Mouse (Mus musculus): ENCODE measurements at regions not wholly inside any gene's neighbourhood (a gene's known extent, or its start where the extent isn't known, plus 50 kb on each side); places are given as distances from the start of the nearest gene placed in this dataset.

DNA sequence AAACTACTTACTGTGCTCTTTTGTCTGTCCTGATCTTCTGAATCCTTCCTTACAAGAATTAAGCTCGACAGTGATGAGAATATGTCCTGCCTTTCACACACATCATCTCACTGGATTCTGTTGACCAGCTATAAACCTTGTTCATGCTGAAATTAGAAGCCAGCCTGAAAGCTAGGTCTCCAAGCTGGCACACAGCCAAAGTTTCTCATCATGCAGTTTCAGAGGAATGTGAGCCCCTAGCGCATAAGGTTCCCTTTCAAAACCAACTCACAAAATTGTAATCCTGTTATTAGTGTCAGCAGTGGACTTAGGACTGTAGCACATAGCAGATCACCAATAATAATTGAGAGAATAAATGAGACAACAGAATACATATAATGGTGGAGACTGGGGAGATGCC lies 319.0 kb upstream of the Pappa start:
- in situ Hi-C loops (cut with MboI; ENCODE audit: low pct_ligation_motif_present, low pct_unique_long_range_greater_than_20kb, low sequenced_read_pairs) (loop anchor here (25.0 kb wide), 1 partner anchor 268 kb away; no protein-coding TSS in a partner anchor), dilution Hi-C loops (cut with MboI; ENCODE audit: extremely low pct_ligation_motif_present, extremely low pct_unique_long_range_greater_than_20kb, low sequenced_read_pairs) (no loop called here)
- no peak overlapping the region for H3K4me2 ChIP-seq (ENCODE audit: insufficient read depth, low read depth, poor library complexity, severe bottlenecking)
- no peaks in the 10 kb centered on the region for H3K79me2 ChIP-seq (replicated peaks; ENCODE audit: control insufficient read depth, extremely low read depth, insufficient read depth, poor library complexity, severe bottlenecking)
- TF ChIP-seq MAFK (IDR thresholded peaks at IDR 0.05; ENCODE audit: insufficient replicate concordance, low read length) (no peak), ZC3H11A (IDR thresholded peaks at IDR 0.05; ENCODE audit: low read depth, low read length) (no peak)
- H3K4me3 ChIP-seq (replicated peaks in 1 of 3; ENCODE audit: low read depth in 2 of 3, low read length in 2 of 3, poor library complexity in 1 of 3), result no peak overlapping the region
- H3K36me3 ChIP-seq (replicated peaks in 1 of 2; ENCODE audit: control insufficient read depth in 1 of 2, insufficient read depth in 1 of 2, low read length in 1 of 2), result no peaks in the 10 kb centered on the region
- no peaks in the 10 kb centered on the region for H3K9me3 ChIP-seq (replicated peaks; ENCODE audit: low read length)
- H3K27me3 ChIP-seq (replicated peaks), result no peaks in the 10 kb centered on the region
- H3K9ac ChIP-seq (ENCODE audit: insufficient read depth, low read depth), result no peak overlapping the region
- no peak for DNase-seq (ENCODE audit: extremely low read depth)
- peaks cover 0 to 3% of the 10 kb centered on the region in 2 experiments; a peak in 1 of 4 replicates for H3K4me1 ChIP-seq (ENCODE audit: control insufficient read depth in 1 of 2, insufficient read depth in 2 of 2)
- no peak overlapping the region for H3K27ac ChIP-seq (ENCODE audit: insufficient read depth, low read depth)

DNA sequence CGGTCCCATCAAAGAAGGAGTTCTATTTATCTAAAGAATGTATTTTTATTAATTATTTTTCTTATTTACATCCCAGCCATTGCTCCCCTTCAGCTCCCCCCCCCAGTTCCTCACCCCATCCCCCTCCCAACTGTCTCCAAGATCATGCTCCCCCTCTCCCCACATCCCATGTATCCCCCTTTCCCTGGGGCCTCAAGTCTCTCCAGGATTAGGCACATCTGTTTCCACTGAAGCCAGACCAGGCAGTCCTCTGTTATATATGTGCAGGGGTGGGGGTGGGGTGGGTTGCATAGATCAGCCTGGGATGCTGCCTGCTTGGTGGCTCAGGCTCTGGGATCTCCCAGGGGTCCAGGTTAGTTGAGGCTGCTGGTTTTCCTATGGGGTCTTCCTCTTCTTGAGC lies 316.8 kb upstream of the Pappa start:
- no peak overlapping the region for H3K4me2 ChIP-seq (ENCODE audit: insufficient read depth, low read depth, poor library complexity, severe bottlenecking)
- no peaks in the 10 kb centered on the region for H3K27me3 ChIP-seq (replicated peaks)
- no peak overlapping the region for H3K9ac ChIP-seq (ENCODE audit: insufficient read depth, low read depth)
- TF ChIP-seq CTCF (conservative IDR thresholded peaks at IDR 0.05 in 1 of 2, IDR thresholded peaks at IDR 0.05 in 1 of 2; ENCODE audit: low read depth in 2 of 2, low read length in 2 of 2), result no peak
- no peak for TF ChIP-seq ELF1 (IDR thresholded peaks at IDR 0.05; ENCODE audit: low read depth, low read length)
- no peak for TF ChIP-seq TBP (conservative IDR thresholded peaks at IDR 0.05; ENCODE audit: low read depth, low read length)
- TF ChIP-seq KAT2A (IDR thresholded peaks at IDR 0.05; ENCODE audit: insufficient replicate concordance, low read length), result no peak
- TF ChIP-seq POLR2AphosphoS2 (IDR thresholded peaks at IDR 0.05; ENCODE audit: low read depth, low read length), result no peak
- no peak for TF ChIP-seq MYC (IDR thresholded peaks at IDR 0.05; ENCODE audit: low read depth, low read length)
- TF ChIP-seq ETS1 (conservative IDR thresholded peaks at IDR 0.05; ENCODE audit: low read depth, low read length), result no peak
- no peak for TF ChIP-seq SIN3A (IDR thresholded peaks at IDR 0.05; ENCODE audit: low read length)
- TF ChIP-seq JUND (conservative IDR thresholded peaks at IDR 0.05; ENCODE audit: low read depth, low read length), result no peak
- TF ChIP-seq CHD2 (IDR thresholded peaks at IDR 0.05; ENCODE audit: low read length), result no peak
- no peak for TF ChIP-seq UBTF (IDR thresholded peaks at IDR 0.05; ENCODE audit: low read depth, low read length)
- no peak for TF ChIP-seq JUN (IDR thresholded peaks at IDR 0.05; ENCODE audit: insufficient read depth, low read depth, low read length)
- no peak for TF ChIP-seq ZC3H11A (IDR thresholded peaks at IDR 0.05; ENCODE audit: low read depth, low read length)
- no peak for TF ChIP-seq SMC3 (IDR thresholded peaks at IDR 0.05; ENCODE audit: low read depth, low read length)
- dilution Hi-C loops (cut with MboI; ENCODE audit: extremely low pct_ligation_motif_present, extremely low pct_unique_long_range_greater_than_20kb, low sequenced_read_pairs) (no loop called here), in situ Hi-C loops (cut with MboI; ENCODE audit: low pct_ligation_motif_present, low pct_unique_long_range_greater_than_20kb, low sequenced_read_pairs) (loop anchor here (25.0 kb wide), 1 partner anchor 270 kb away; no protein-coding TSS in a partner anchor)
- no peaks in the 10 kb centered on the region for H3K36me3 ChIP-seq (replicated peaks in 1 of 2; ENCODE audit: control insufficient read depth in 1 of 2, insufficient read depth in 1 of 2, low read length in 1 of 2)
- no peak for DNase-seq (ENCODE audit: extremely low read depth)
- H3K27ac ChIP-seq (ENCODE audit: insufficient read depth, low read depth), result no peak overlapping the region
- H3K79me2 ChIP-seq (replicated peaks; ENCODE audit: control insufficient read depth, extremely low read depth, insufficient read depth, poor library complexity, severe bottlenecking), result no peaks in the 10 kb centered on the region
- H3K4me3 ChIP-seq (replicated peaks in 1 of 3; ENCODE audit: low read depth in 2 of 3, low read length in 2 of 3, poor library complexity in 1 of 3), result no peak overlapping the region
- peaks cover 0 to 3% of the 10 kb centered on the region in 2 experiments; a peak in 1 of 4 replicates for H3K4me1 ChIP-seq (ENCODE audit: control insufficient read depth in 1 of 2, insufficient read depth in 2 of 2)
- no peaks in the 10 kb centered on the region for H3K9me3 ChIP-seq (replicated peaks; ENCODE audit: low read length)
